Mouse (Mus musculus) heart, postnatal 0 days (tissue): Measurements from ENCODE around the gene Pitpnm2. TPM values are rescaled to one million over a fixed set of nuclear protein-coding genes. Genes with fewer than 3 reads are reported as not detected.

ENCODE experiments used
- ATAC-seq: fragments of 200-750 bp; cut with Nextera tagmentation; 2 replicates; pipeline ENCODE4 v1.8.0; 2017; ENCODE audit warnings: low read depth, moderate number of reproducible peaks, moderate library complexity; ENCODE audit not compliant: insufficient read depth
- DNase-seq: peaks from one replicate; pipeline ENCODE4 v3.0.0-alpha.2; 2016; ENCODE audit warnings: low spot score
- H3K27ac ChIP-seq: fragments of 300-500 bp; sonication (generic); 2 replicates; pipeline ENCODE4 v1.5.1; 2014; ENCODE audit warnings: low read depth, mild to moderate bottlenecking
- H3K27me3 ChIP-seq: fragments of 300-500 bp; sonication (generic); 2 replicates; pipeline ENCODE4 v1.6.1; 2014; ENCODE audit warnings: low read length, mixed read lengths; ENCODE audit not compliant: control insufficient read depth, insufficient read depth
- H3K36me3 ChIP-seq: fragments of 300-500 bp; sonication (generic); replicated peaks from 2 replicates; pipeline ENCODE4 v1.6.1; 2014; ENCODE audit warnings: low read length, mixed read lengths; ENCODE audit not compliant: control insufficient read depth, insufficient read depth
- H3K4me1 ChIP-seq: fragments of 300-500 bp; sonication (generic); 2 replicates; pipeline ENCODE4 v1.6.1; 2014; ENCODE audit warnings: antibody characterized with exemption; ENCODE audit not compliant: control insufficient read depth, insufficient read depth
- H3K4me2 ChIP-seq: fragments of 300-500 bp; sonication (generic); 2 replicates; pipeline ENCODE4 v1.6.1; 2014; ENCODE audit warnings: low read depth, mild to moderate bottlenecking, low read length, moderate library complexity
- H3K4me3 ChIP-seq: fragments of 300-500 bp; sonication (generic); 2 replicates; pipeline ENCODE4 v1.5.1; 2014; ENCODE audit warnings: low read depth, low read length
- H3K9ac ChIP-seq: fragments of 300-500 bp; sonication (generic); replicated peaks from 2 replicates; pipeline ENCODE4 v1.6.1; 2014; ENCODE audit warnings: low read depth, low read length, mixed read lengths
- H3K9me3 ChIP-seq: fragments of 300-500 bp; sonication (generic); replicated peaks from 2 replicates; pipeline ENCODE4 v1.6.1; 2016; ENCODE audit warnings: low read length; ENCODE audit not compliant: control insufficient read depth
- CTCF ChIP-seq: IDR thresholded peaks from 2 replicates; pipeline ENCODE4 v1.5.1; 2016; ENCODE audit warnings: antibody characterized with exemption, control low read depth, low read depth
- EP300 ChIP-seq: IDR thresholded peaks from 2 replicates; pipeline ENCODE4 v1.6.1; 2016; ENCODE audit warnings: antibody characterized with exemption, low read depth
- WGBS: fragments of 180-500 bp; shearing (Covaris S2); extraction: QIAGEN DNeasy Blood & Tissue Kit; methylation state at CpG from one replicate; pipeline ENCODE4 v1.1.7; 2014; 5-methylcytosine and 5-hydroxymethylcytosine counted together
- polyA plus RNA-seq: library from polyadenylated mRNA; unstranded; fragments of >200 nt; fragmentation: Nextera tagmentation; extraction: Ambion mirVana; gene quantifications from 2 replicates; pipeline ENCODE4 v1.2.1, GENCODE M21; 2015
- total RNA-seq: library from RNA; depleted of rRNA; stranded (reverse); fragments of >200 nt; gene quantifications from 2 replicates; pipeline ENCODE4 v1.2.3, GENCODE M21; 2014; ENCODE audit warnings: low replicate concordance

The Pitpnm2 gene
- total and polyA plus RNA-seq, 2 experiments from 2014 or later, result 3.2 to 17.1 TPM

DNA sequence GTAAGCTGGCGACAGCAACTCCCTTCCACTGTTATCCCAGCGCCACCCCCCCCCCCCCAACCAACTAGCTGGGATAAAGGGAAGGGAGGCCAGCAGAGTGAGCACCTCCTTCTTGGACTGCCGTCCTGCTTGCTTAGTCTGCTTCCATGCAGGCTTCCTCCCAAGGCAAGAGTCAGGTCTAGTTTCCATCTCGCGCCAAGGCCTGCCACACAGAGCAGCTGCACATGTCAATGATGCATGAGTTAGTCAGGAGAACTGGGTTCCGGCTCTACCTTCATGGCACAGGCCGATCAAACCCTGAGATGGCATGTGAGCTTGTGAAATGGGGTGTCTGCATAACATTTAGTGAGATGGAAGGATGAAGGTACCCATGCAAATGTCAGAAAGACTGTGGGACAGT lies 66.9 kb downstream of the Pitpnm2 start:
- Histone ChIP-seq H3K9ac (no peak overlapping the region), H3K4me3 (no peak overlapping the region), H3K27me3 (no peaks in the 10 kb centered on the region), H3K9me3 (no peaks in the 10 kb centered on the region), H3K36me3 (no peaks in the 10 kb centered on the region), H3K4me1 (peaks cover 43% of the 10 kb centered on the region), H3K27ac (no peak overlapping the region), H3K4me2 (no peak overlapping the region)
- TF ChIP-seq CTCF (no peak), EP300 (no peak)
- no peak for DNase-seq
- ATAC-seq, result no peak
- WGBS, result 70% methylated on average over 7 of the region's 7 CpGs

DNA sequence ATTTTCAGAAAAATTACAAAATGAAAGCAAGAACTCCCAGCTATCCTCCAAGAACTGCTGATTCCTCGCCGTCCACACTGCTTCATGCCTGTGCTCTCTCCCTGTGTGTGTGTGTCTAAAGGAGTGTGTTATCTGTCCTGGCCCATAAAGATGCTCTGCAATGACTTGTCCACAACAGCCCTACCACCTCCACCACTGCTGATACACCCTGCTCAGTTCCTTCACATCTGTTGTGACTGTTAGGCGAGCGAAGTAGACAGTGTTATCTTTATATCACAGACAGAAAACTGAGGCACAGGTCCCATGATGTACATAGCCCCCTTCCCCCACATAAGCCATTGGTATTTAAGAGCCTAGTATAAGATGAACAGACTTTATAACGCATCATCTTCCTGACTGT lies 67.5 kb downstream of the Pitpnm2 start:
- Histone ChIP-seq H3K9me3 (no peaks in the 10 kb centered on the region), H3K4me2 (no peak overlapping the region), H3K4me1 (peaks cover 38% of the 10 kb centered on the region), H3K4me3 (no peak overlapping the region), H3K27me3 (no peaks in the 10 kb centered on the region), H3K27ac (no peak overlapping the region), H3K36me3 (no peaks in the 10 kb centered on the region), H3K9ac (no peak overlapping the region)
- WGBS, result 86% methylated on average over 5 of the region's 5 CpGs
- no peak for ATAC-seq
- TF ChIP-seq CTCF, result no peak
- DNase-seq, result no peak

DNA sequence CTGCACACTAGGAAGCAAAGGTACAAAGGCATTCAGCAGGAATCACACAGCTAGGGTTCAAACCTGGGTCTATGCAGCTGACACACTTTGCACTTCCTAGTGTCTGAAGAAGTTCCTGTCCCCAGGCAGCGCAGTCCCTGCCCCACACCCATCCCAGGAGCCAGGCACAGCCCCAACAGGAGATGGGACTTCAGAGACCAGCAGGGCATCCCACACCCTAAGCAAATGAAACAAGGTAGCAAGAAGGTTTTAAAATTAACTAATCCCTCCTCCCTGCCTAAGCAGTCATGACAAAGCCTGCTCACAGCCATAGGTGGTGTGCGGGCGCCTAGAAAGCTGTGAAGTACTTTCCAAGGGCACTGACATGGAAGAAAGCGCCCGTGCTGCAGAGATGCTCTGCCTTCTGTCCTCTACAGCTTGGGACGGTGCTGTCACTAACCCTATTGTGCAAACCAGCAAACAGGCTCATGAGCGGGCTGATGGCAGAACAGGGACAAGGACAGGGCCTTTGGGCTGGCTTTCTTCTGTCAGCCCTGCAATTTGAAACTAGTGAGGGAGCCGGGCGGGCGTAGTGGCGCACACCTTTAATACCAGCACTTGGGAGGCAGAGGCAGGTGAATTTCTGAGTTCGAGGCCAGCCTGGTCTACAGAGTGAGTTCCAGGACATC lies 68.9 kb downstream of the Pitpnm2 start:
- Histone ChIP-seq H3K27me3 (no peaks in the 10 kb centered on the region), H3K4me1 (peaks cover 24% of the 10 kb centered on the region), H3K9ac (no peak overlapping the region), H3K4me2 (no peak overlapping the region), H3K4me3 (no peak overlapping the region), H3K9me3 (no peaks in the 10 kb centered on the region), H3K36me3 (no peaks in the 10 kb centered on the region), H3K27ac (no peak overlapping the region)
- no peak for TF ChIP-seq CTCF
- no peak for TF ChIP-seq EP300
- DNase-seq (no peak), ATAC-seq (no peak)
- WGBS, result 67% methylated on average over 12 of the region's 12 CpGs

- WGBS, result 80% methylated on average over 4 of the region's 4 CpGs
- H3K27me3 ChIP-seq, result no peaks in the 10 kb centered on the region
- H3K4me2 ChIP-seq, result no peak overlapping the region
- H3K27ac ChIP-seq, result no peak overlapping the region
- H3K9ac ChIP-seq, result no peak overlapping the region
- DNase-seq (no peak), ATAC-seq (no peak)
- no peaks in the 10 kb centered on the region for H3K9me3 ChIP-seq
- H3K4me1 ChIP-seq, result peaks cover 19% of the 10 kb centered on the region
- no peaks in the 10 kb centered on the region for H3K36me3 ChIP-seq
- TF ChIP-seq CTCF (no peak), EP300 (no peak)
- no peak overlapping the region for H3K4me3 ChIP-seq
Observed at GRCm38 (mm10) chr5:124179411-124179810, 70.1 kb downstream of the Pitpnm2 start.

GRCm38 (mm10) chr5:124176726-124177132 lies 72.8 kb downstream of the Pitpnm2 start:
- H3K27ac ChIP-seq, result peak overlapping the region; percentile 37; the same call in 1 of the 2 replicates
- no peak overlapping the region for H3K4me2 ChIP-seq
- TF ChIP-seq EP300, result no peak
- no peak for TF ChIP-seq CTCF
- no peak for ATAC-seq
- no peak overlapping the region for H3K4me3 ChIP-seq
- peaks cover 33% of the 10 kb centered on the region for H3K4me1 ChIP-seq
- no peaks in the 10 kb centered on the region for H3K27me3 ChIP-seq
- DNase-seq, result no peak
- WGBS, result 45% methylated on average over 7 of the region's 7 CpGs
- H3K9ac ChIP-seq, result no peak overlapping the region
- H3K36me3 ChIP-seq, result no peaks in the 10 kb centered on the region
- no peaks in the 10 kb centered on the region for H3K9me3 ChIP-seq

- H3K36me3 ChIP-seq, result no peaks in the 10 kb centered on the region
- 37% methylated on average over 4 of the region's 4 CpGs for WGBS
- H3K27ac ChIP-seq, result peak overlapping the region; percentile 92
- no peak overlapping the region for H3K9ac ChIP-seq
- H3K27me3 ChIP-seq, result no peaks in the 10 kb centered on the region
- H3K9me3 ChIP-seq, result no peaks in the 10 kb centered on the region
- H3K4me1 ChIP-seq, result peaks cover 46% of the 10 kb centered on the region
- no peak overlapping the region for H3K4me2 ChIP-seq
- H3K4me3 ChIP-seq, result no peak overlapping the region
- DNase-seq (no peak), ATAC-seq (no peak)
- TF ChIP-seq CTCF, result no peak
Observed at GRCm38 (mm10) chr5:124175138-124175537, 74.4 kb downstream of the Pitpnm2 start.
